Mouse (Mus musculus): ENCODE results near the gene Tmem33. TPM values are rescaled to one million over a fixed set of nuclear protein-coding genes. Genes with fewer than 3 reads are reported as not detected.

Tmem33 gene
- total RNA-seq, 2 experiments from 2014 or later, result 57.8 to 127 TPM

DNA sequence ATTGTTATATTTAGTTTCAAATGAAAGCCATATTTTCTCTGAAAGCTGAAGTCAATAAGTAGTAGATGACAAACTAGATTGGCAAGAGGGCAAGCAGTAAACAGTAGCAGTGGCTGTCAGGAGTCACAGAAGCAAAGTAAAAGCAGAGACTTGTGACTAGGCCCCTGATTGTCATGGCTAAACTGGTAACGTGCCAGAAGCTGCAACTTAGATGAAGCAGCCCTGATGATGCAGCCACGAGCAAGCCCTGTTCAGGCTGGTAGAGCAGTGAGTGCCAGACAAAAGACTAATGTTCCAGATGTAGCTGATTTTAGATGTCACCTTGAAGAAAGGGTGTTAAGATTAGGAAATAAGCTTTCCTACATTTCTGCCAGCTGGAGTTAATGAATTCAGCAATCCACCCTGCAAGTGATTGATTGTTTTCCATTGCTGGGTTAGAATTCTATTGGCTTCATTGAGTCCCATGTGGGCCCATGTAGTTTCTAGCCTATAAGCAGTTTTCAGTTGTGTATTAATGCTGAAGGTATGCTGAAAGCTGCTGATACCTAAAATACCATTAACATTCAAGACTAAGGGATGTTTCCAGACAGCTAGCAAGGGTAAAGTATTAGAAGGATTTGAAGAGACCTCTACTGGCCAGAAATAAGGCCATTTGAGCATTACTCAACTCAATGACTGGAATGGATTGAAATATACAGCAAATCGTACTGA is 51.6 kb downstream of the Tmem33 start:
- ATAC-seq (replicated peaks; ENCODE audit: poor library complexity), result no peak

- ATAC-seq (replicated peaks; ENCODE audit: poor library complexity), result no peak
Measured at GRCm38 (mm10) chr5:67312522-67312851, 52.1 kb downstream of the Tmem33 start.

DNA sequence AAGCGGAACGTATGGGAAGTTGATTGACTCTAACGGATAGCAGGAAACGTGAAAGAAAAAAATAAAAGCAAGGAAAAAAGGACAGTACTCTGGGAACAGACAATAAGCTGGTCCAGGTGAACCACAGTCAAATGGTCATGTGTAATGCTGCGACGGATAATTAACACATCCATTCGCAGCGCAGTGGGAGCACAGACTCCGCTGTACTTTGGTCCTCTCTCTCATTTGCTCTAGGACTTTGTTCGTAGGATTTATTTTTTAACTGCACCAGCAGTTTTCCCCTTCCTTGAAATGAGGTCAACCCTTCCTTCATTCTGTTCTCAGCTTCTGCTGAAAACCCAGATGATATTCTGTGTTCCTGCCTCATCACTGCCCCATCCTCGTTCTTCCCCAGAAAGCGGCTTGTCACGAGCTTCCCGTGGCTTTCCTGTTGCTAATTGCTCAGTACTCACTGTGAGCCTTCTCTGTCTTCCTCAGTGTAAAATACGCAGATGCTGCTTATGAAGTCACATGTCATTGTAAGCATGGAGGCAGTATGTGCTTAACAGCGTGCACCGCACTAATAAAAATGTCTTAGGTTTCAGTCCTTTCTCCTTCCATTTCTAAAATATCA is 61.4 kb downstream of the Tmem33 start:
- no peak for ATAC-seq (replicated peaks; ENCODE audit: poor library complexity)

- ATAC-seq (replicated peaks; ENCODE audit: poor library complexity), result no peak
Measured at GRCm38 (mm10) chr5:67324032-67324431, 63.7 kb downstream of the Tmem33 start.

DNA sequence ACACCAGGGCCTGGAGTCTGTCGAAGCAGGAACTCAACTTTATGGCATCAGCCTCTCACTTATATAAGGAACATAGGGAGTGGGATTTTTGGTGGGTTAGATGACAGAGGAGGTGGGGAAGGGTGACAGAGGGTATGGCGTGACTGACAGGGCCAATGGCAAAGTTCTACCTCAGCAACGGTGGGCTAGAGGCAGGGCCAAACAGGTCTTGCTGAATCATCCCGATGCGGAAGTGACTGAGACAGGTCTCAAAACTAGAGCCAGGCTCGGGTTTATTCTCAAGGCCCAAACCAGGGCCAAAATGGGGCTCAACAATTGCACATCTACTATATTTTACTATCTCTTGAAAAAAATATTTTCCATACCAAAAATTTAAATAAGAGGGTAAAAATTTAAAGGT is 80.4 kb downstream of the Tmem33 start:
- ATAC-seq (replicated peaks; ENCODE audit: poor library complexity), result no peak

Other genes starting within 250 kb of the Tmem33 start
- not detected in 2 replicates for gene Phox2b, start 161.3 kb upstream of the Tmem33 start, total RNA-seq (2015)
- gene Phox2b, start 161.3 kb upstream of the Tmem33 start, total RNA-seq (2017), result not detected in 2 replicates
- 23.6 and 28.2 TPM in 2 replicates for gene Slc30a9, start 46.4 kb downstream of the Tmem33 start, total RNA-seq (2015)
- 28.5 and 37.9 TPM in 2 replicates for gene Slc30a9, start 46.4 kb downstream of the Tmem33 start, total RNA-seq (2017)
- gene Bend4, start 167.7 kb downstream of the Tmem33 start, total RNA-seq (2015), result 1.1 and 1.5 TPM in 2 replicates
- 1.4 and 1.6 TPM in 2 replicates for gene Bend4, start 167.7 kb downstream of the Tmem33 start, total RNA-seq (2017)